ENCODE assay signal across 8 mouse cellular contexts in genomic region chr13:6647067-6647991, GRCm38 (mm10). TPM values are rescaled to one million over a fixed set of nuclear protein-coding genes. Genes with fewer than 3 reads are reported as not detected.
DNase-seq lines count a peak whose midpoint lies in the region; ATAC-seq and TF ChIP-seq lines count a peak whose summit lies in the region.

No protein-coding gene starts in this region.

- peak overlapping the region; percentile 44 for H3K4me3 ChIP-seq in embryonic facial prominence, embryonic 14.5 days (ENCODE audit: low read depth, low read length)
- peak overlapping the region; percentile 74 for H3K4me3 ChIP-seq in layer of hippocampus, adult 2 months
- H3K4me3 ChIP-seq in lung, embryonic 15.5 days, result peak overlapping the region; percentile 59
- peak overlapping the region; percentile 82 for H3K4me3 ChIP-seq in neural tube, embryonic 15.5 days (replicated peaks)

- H3K9ac ChIP-seq in embryonic facial prominence, embryonic 14.5 days (ENCODE audit: low read depth, low read length), result peak overlapping the region; percentile 57
- peak overlapping the region; percentile 37 for H3K9ac ChIP-seq in lung, embryonic 15.5 days
- H3K9ac ChIP-seq in neural tube, embryonic 15.5 days (replicated peaks), result peak overlapping the region; percentile 89

- WGBS in embryonic facial prominence, embryonic 14.5 days, result 1% methylated on average over 39 of the region's 39 CpGs
- 1% methylated on average over 39 of the region's 39 CpGs for WGBS in lung, embryonic 15.5 days
- under 1% methylated on average over 39 of the region's 39 CpGs for WGBS in neural tube, embryonic 15.5 days

- no peaks in the 10 kb centered on the region for H3K36me3 ChIP-seq in embryonic facial prominence, embryonic 14.5 days (ENCODE audit: control insufficient read depth, insufficient read depth, low read length)
- H3K36me3 ChIP-seq in lung, embryonic 15.5 days, result no peaks in the 10 kb centered on the region
- H3K36me3 ChIP-seq in neural tube, embryonic 15.5 days, result no peaks in the 10 kb centered on the region

- TF ChIP-seq CTCF in layer of hippocampus, adult 2 months (conservative IDR thresholded peaks at IDR 0.05), result peak; percentile 3; the same call in 1 of the 2 replicates

- DNase-seq in ES-CJ7 (ENCODE audit: low read depth, low spot score), result peak; percentile 83
- DNase-seq in adrenal gland, postnatal 36 days, result peak; percentile 81 to 84
- peak; percentile 40 for DNase-seq in embryonic facial prominence, embryonic 14.5 days (ENCODE audit: low spot score)
- DNase-seq in heart, postnatal 36 days, result peak; percentile 46 to 54
- DNase-seq in layer of hippocampus, adult 2 months (ENCODE audit: low spot score in 2 of 2), result peak; percentile 32 to 39
- peak; percentile 92 for DNase-seq in thymus, postnatal 14 days

- intact Hi-C loops in heart, postnatal 36 days (cut with DNase I), result no loop called here

- no peaks in the 10 kb centered on the region for H3K27me3 ChIP-seq in embryonic facial prominence, embryonic 14.5 days (replicated peaks; ENCODE audit: control insufficient read depth, insufficient read depth, low read length)
- H3K27me3 ChIP-seq in lung, embryonic 15.5 days, result no peaks in the 10 kb centered on the region
- H3K27me3 ChIP-seq in neural tube, embryonic 15.5 days (replicated peaks), result no peaks in the 10 kb centered on the region

- peak overlapping the region; percentile 97 for H3K4me2 ChIP-seq in embryonic facial prominence, embryonic 14.5 days (ENCODE audit: low read depth, low read length)
- peak overlapping the region; percentile 99 for H3K4me2 ChIP-seq in lung, embryonic 15.5 days
- H3K4me2 ChIP-seq in neural tube, embryonic 15.5 days, result peak overlapping the region; percentile 99

- ATAC-seq in embryonic facial prominence, embryonic 14.5 days (ENCODE audit: low read depth), result peak; percentile 38
- ATAC-seq in lung, embryonic 15.5 days (ENCODE audit: borderline replicate concordance, extremely low read depth, low FRiP score, low TSS enrichment), result peak; percentile 47
- peak; percentile 64 for ATAC-seq in neural tube, embryonic 15.5 days (ENCODE audit: low FRiP score)

- H3K9me3 ChIP-seq in embryonic facial prominence, embryonic 14.5 days (ENCODE audit: control insufficient read depth, low read length), result no peaks in the 10 kb centered on the region
- H3K9me3 ChIP-seq in lung, embryonic 15.5 days, result no peaks in the 10 kb centered on the region
- no peaks in the 10 kb centered on the region for H3K9me3 ChIP-seq in neural tube, embryonic 15.5 days (replicated peaks)

- H3K4me1 ChIP-seq in embryonic facial prominence, embryonic 14.5 days (ENCODE audit: control insufficient read depth, insufficient read depth, low read length), result peaks cover 4% of the 10 kb centered on the region; the same call in 1 of the 2 replicates
- H3K4me1 ChIP-seq in lung, embryonic 15.5 days, result peaks cover 12% of the 10 kb centered on the region; the same call in 1 of the 2 replicates
- peaks cover 22% of the 10 kb centered on the region for H3K4me1 ChIP-seq in neural tube, embryonic 15.5 days

- H3K27ac ChIP-seq in embryonic facial prominence, embryonic 14.5 days (replicated peaks; ENCODE audit: low read depth, low read length), result no peak overlapping the region
- peak overlapping the region; percentile 94 for H3K27ac ChIP-seq in layer of hippocampus, adult 2 months
- H3K27ac ChIP-seq in lung, embryonic 15.5 days, result 0 out of 2 replicates have a peak overlapping the region, but pooled peaks have one; percentile 5
- peak overlapping the region; percentile 83 for H3K27ac ChIP-seq in neural tube, embryonic 15.5 days (replicated peaks)

RNA-seq across cellular contexts. Expression of gene Pfkp, which starts 1.2 kb away (rescaled TPM):
- total RNA-seq in adrenal gland, postnatal 36 days (2021), result 10 to 100 TPM; 54.0 to 66.8 TPM
- 27.7 and 28.6 TPM in 2 replicates for polyA plus RNA-seq in embryonic facial prominence, embryonic 14.5 days (2014; fragmentation: Nextera tagmentation; extraction: Ambion mirVana)
- 10 to 100 TPM; 49.0 to 65.7 TPM for total RNA-seq in heart, postnatal 36 days (2021)
- 100 to 1,000 TPM; 210 to 212 TPM for total RNA-seq in layer of hippocampus, adult 2 months (2021)
- polyA plus RNA-seq in lung, embryonic 15.5 days (2015; fragmentation: Nextera tagmentation; extraction: Ambion mirVana), result 29.0 and 31.2 TPM in 2 replicates
- polyA plus RNA-seq in neural tube, embryonic 15.5 days (2015; fragmentation: Nextera tagmentation; extraction: Ambion mirVana), result 441 and 554 TPM in 2 replicates

Comparison
In these comparisons a context has a peak if more than half of its experiments do, and no peak if none do; other contexts are left out.
1. DNase-seq: peak in every context shown above with its lines; median percentile 92 in thymus, postnatal 14 days; 83 in ES-CJ7; 82 in adrenal gland, postnatal 36 days; 50 in heart, postnatal 36 days; 40 in embryonic facial prominence, embryonic 14.5 days; 36 in layer of hippocampus, adult 2 months.
2. H3K9ac ChIP-seq: peak in every context shown above with its lines; median percentile 89 in neural tube, embryonic 15.5 days; 57 in embryonic facial prominence, embryonic 14.5 days; 37 in lung, embryonic 15.5 days.